Mouse (Mus musculus): ENCODE measurements around the gene Slc5a2.

Slc5a2 gene

DNA sequence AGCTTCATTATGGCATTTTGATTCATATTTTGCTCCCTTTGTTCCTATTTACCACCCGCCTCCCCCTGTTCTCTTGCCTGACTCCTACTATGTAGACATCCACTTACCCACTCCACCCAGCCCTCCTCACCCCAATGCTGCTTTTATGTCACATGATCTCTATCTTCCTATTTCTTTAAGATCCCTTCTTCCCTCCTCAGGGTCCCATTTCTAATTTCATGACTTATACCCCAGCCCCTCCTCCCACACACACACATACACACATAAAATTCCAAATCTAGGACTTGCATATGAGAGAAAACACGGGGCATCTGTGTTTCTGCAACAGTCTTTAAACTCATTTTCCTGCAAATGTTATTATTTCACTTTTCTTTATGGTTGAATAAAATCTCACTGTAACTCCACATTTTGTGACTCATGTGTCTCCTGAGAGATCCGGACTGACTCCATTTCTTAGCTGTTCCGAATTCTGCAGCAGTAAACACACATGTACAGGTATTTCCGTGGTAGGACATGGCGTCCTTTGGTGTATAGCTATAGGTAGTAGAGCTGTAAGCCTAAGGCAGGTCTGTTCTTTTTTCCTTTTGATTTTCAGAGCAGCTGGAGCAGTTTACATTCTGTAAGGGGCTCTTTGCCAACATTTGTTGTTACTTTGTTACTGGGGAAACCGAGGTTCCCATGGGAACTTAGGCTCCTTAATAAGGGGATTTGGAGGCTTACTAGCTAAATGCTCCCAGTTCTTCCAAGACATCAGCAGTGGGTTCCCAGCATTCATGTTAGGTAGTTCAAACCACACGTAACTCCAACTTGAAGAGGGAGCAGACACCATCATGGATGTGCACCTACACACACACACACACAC lies 33.3 kb downstream of the Slc5a2 start:
- DNase-seq (ENCODE audit: low read depth in 2 of 2, low spot score in 2 of 2) = no peak

DNA sequence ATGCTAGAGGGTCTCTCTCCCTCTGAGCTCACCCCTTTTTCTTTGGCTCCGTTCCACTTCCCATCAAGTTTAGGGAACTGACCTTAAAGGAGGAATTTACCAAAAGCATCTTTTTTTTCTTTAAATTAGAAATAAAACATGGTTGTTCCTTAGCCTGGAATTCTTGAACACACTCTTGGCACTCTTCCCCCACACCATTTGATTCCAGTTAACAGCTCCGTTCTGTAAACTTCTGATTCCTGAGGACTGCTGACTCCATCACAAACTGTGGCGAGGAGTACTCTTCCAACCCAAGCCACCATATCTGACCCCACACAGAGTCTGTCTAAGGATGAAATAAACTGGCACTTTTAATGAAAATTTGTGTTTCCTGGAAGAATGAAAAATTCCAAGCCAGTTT lies 35.5 kb downstream of the Slc5a2 start:
- DNase-seq (ENCODE audit: low read depth in 2 of 2, low spot score in 2 of 2) = no peak

DNA sequence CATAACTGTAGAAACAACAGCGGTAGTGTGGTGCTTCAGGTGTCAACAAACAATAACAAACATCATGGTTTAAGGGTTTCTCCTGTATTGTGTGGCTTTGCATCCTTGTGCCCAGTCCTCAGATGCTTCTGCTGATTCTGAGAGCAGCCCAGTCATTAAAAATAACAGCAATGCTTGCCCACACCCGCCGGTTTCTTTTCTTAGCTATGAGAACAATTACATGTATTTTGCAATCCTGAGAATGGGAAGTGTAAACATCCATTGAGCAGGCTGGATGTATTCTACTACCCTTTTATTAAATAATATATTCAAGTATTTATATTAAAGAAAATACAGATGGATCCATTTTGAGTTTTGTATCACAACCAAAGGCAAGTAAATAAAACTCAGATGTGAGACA lies 36.7 kb downstream of the Slc5a2 start:
- no peak for DNase-seq (ENCODE audit: low read depth in 2 of 2, low spot score in 2 of 2)

- no peak for DNase-seq (ENCODE audit: low read depth in 2 of 2, low spot score in 2 of 2)
Measured at GRCm38 (mm10) chr7:128304198-128304597, 38.7 kb downstream of the Slc5a2 start.

DNA sequence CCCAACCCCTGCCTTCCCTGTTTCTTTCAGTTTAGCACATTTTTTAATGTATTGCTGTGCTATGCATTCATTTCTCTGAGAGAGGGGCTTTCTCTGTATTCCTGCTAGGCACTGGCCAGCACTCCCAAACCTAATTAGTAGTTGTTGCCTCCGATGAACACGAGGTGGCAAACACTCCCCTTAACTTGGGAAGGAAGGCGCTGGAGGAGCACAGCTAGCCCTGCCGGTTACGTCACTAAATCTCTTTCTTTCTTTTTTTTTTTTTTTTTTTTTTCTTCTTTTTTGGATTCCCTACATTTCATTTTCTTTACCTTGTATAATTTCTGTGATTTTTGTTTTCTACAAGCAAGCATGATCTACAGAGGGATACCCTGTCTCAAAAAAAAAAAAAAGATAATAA lies 39.5 kb downstream of the Slc5a2 start:
- no peak for DNase-seq (ENCODE audit: low read depth in 2 of 2, low spot score in 2 of 2)

GRCm38 (mm10) chr7:128307851-128308250 lies 42.4 kb downstream of the Slc5a2 start:
- no peak for DNase-seq (ENCODE audit: low read depth in 2 of 2, low spot score in 2 of 2)

DNA sequence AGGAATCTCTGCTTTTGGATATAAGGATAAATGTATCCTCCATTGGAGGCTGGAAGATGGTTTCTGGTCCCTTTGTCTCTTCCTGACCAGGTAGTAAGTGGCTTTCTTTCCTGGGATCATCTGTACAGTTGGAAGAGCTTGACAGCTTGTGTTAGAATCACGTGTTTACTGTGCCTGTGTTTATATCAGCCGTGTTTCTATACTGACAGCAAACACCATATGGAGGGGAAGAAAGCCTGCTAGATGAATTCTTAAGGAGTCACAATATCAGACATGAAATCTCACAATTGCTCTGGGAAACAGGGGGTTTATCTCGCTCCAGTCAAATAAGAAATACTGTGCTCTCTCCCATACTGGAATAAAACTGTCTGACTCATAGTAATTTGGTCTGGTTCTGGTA lies 43.8 kb downstream of the Slc5a2 start:
- DNase-seq (ENCODE audit: low read depth in 2 of 2, low spot score in 2 of 2) = no peak

GRCm38 (mm10) chr7:128309776-128310175 lies 44.3 kb downstream of the Slc5a2 start:
- no peak for DNase-seq (ENCODE audit: low read depth in 2 of 2, low spot score in 2 of 2)

DNA sequence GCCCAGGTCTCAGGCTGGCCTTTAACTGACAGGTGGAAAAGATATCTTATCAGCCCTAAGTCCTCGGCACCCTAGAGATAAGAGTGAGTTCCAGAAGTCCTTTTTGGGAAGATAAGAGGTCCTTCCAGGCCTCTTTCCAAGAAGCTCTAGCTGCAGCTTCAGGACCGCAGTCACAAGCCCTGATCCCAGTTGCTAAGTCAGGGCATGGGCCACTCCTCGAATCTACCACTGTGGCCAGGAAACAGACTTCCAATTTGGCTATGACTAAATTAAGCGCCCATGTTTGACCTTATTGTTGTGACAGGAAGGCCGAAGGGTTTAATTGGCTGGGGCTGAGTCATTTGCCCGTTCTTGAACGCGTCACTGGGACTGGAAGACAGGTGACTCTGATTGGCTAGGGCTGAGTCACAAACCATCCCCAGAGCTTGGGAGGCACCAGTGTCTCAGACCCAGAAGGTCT lies 44.8 kb downstream of the Slc5a2 start:
- DNase-seq (ENCODE audit: low read depth in 2 of 2, low spot score in 2 of 2) = no peak

DNA sequence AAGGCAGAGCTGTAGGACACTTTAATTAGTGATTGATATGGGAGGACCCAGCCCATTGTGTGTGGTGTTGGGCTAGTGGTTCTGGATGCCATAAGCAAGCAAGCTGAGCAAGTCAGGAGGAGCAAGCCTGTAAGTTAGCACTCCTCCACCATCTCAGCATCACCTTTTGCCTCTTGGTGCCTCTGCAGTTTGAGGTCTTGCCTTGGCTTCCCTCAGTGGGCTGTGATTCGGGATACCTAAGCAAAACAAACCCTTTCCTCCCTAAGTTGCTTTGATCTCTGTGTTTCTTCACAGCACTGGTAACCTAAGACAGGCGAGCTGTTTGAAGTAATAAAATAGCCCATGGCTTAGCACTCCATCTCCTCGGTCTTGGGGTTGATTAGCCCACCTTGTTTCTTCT lies 45.8 kb downstream of the Slc5a2 start:
- DNase-seq (ENCODE audit: low read depth in 2 of 2, low spot score in 2 of 2) = no peak

GRCm38 (mm10) chr7:128311811-128312210 lies 46.4 kb downstream of the Slc5a2 start:
- no peak for DNase-seq (ENCODE audit: low read depth in 2 of 2, low spot score in 2 of 2)

DNA sequence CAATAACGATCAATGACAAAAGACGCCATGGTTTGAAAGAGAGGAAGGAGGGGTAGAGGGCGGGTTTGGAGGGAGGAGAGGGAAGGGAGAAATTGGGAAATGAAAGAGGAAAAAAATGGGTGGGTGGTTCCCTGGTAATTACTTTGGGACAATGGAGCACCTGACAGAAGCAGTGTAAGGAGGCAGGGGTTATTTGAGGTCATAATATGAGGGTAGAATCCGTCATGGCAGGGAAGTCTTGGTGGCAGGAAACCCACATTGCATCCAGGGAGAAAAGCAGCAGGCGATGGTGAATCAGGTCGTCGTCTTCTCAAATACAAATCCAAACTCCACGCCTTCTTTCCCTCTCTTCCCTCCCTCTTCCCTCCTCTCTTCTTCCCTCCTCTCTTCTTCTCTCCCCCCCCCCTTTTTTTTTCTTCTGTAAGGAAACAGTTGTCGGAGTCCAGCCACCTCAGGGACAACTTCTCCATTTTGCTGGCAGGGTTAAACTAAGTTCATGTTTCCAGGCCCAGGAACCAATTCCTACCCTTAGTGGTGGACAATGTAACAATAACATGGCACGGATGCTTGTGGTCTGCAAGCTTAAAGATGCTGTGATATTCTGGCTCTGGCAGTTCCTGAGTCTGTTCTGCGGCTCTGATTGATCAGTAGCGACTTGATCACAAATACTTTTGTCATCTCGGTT lies 47.1 kb downstream of the Slc5a2 start:
- DNase-seq (ENCODE audit: low read depth in 2 of 2, low spot score in 2 of 2) = no peak

DNA sequence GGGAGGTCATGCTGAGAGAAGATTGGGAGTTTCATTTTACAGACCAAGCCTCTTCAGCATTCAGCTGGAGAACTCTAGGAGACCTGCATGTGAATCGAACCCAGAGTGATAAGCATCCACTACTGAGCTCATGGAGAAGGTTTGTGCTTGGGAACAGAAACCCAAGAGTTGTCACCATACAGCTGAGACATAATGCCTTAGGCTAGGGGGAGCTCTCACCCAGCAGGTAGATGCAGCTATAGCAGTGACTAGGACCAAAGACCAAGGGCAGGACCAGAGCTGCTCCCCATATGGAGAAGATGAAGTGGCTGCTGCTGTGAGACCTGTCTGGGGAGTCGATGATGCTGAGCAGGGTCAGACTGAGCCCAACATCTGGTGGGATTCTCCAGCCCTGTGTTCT lies 48.1 kb downstream of the Slc5a2 start:
- no peak for DNase-seq (ENCODE audit: low read depth in 2 of 2, low spot score in 2 of 2)

DNA sequence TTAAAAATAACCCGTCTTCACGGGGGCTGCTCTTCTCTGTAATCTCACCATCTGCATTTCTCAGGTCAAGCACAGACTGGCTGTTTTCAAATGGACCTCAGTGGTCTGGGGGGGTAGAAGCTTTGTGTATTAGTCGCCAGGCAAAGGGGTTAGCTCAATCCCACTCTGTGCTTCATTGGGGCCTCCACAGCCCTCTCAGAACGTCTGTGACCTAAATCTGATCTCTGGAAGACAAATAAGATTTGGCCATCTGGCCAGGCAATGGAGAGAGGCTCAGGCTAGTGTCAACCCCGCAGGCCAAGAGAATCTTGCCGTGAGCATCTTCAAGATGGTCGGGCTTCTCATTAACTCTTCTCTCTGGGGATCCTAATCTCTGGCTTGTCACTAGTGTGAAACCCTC lies 49.0 kb downstream of the Slc5a2 start:
- DNase-seq (ENCODE audit: low read depth in 2 of 2, low spot score in 2 of 2) = no peak

- no peak for DNase-seq (ENCODE audit: low read depth in 2 of 2, low spot score in 2 of 2)
Measured at GRCm38 (mm10) chr7:128317011-128317410, 51.6 kb downstream of the Slc5a2 start.

DNA sequence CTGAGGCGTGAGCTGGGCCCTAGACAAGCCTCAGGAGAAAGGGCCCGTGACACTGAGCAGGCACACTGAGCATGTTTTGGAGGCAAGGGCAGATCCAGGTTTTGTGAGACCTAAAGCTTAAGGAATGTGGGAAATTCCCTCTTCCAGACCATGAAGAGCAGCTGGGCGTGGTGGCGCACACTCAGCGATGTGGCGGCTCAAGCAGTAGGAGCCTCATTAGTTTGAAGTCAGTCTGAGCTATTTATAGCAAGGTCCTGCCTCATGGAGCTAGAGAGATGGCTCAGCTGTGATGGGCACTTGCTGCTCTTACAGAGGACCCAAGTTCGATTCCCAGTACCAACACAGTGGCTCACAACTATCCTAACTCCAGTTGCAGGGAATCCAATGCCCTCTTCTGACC lies 53.7 kb downstream of the Slc5a2 start:
- no peak for DNase-seq (ENCODE audit: low read depth in 2 of 2, low spot score in 2 of 2)

DNA sequence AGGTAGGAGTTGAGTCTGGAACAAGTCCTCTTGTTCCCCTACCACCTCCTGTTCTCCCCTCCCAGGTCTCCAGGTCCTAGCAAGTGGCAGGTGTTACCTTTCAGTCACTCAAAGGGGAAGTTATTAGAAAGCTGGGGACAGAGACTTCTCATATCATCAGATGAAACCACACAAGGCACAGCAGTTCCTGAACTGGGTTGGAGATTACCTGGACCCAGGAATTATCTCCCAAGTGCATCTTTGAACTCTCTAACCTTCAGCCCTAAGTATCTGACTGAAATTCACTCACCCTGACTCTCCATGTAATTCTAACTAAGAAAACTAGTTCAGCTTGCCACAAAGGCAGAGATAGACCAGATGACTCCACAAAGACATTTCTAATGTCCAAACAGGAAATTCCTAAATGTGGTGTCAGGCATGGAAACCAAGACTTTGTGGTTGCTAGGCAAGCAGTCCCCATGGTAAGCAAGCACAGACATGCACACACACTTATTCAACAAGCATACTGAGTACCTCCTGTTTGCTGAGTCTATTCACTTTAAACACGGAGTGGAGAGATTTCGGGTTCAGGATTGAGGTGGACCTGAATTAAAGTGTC lies 54.9 kb downstream of the Slc5a2 start:
- DNase-seq (ENCODE audit: low read depth in 2 of 2, low spot score in 2 of 2) = no peak

DNA sequence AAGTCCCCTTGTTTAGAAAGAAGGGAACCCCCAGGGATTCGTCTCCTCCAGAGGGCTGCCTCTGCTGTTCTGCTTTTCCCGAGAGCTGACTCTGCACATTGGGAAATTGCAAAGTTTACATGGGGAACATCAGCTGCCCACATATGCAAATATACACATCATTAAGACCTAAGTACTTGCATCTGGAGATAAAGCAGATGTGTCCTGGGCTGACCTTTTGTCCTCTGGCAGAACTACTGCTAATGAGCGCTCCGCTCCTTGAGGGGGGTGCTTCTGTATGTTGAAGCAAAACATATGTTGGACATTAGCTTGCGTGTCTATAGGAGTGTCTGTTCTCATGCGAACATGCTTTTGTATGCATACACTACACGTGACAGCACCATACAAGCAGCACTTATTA lies 55.8 kb downstream of the Slc5a2 start:
- DNase-seq (ENCODE audit: low read depth in 2 of 2, low spot score in 2 of 2) = no peak

Measured in CD8-positive naive resting alpha-beta T cell, adult 2 months (primary cell).